Mouse (Mus musculus) brown adipose tissue, adult 24 weeks (tissue): ENCODE results near the gene Krt78. TPM values are rescaled to one million over a fixed set of nuclear protein-coding genes. Genes with fewer than 3 reads are reported as not detected.
"Not testable (repeated sequence)": the region's sequence is repeated elsewhere in the genome, so short reads cannot be mapped to it uniquely, and the experiment has no call there.

Source experiments
- H3K27ac ChIP-seq: fragments of 200-500 bp; replicated peaks from 2 replicates; pipeline ENCODE4 v1.5.1; 2012; ENCODE audit warnings: low read depth, mild to moderate bottlenecking, low read length
- H3K4me1 ChIP-seq: fragments of 200-500 bp; 2 replicates; pipeline ENCODE4 v1.6.1; 2012; ENCODE audit warnings: low read length, mixed read lengths; ENCODE audit not compliant: control insufficient read depth, insufficient read depth, insufficient read length
- H3K4me3 ChIP-seq: fragments of 200-500 bp; 2 replicates; pipeline ENCODE4 v1.5.1; 2012; ENCODE audit warnings: low read depth, mild to moderate bottlenecking, low read length, moderate library complexity; ENCODE audit not compliant: insufficient read depth
- polyA plus RNA-seq: library from polyadenylated mRNA; stranded (reverse); fragments of >200 nt; gene quantifications from 2 replicates; pipeline ENCODE4 v1.2.4, GENCODE M21; 2012; ENCODE audit not compliant: missing spikeins, insufficient read depth, insufficient read length

Krt78 gene
- not detected in 2 replicates for polyA plus RNA-seq

DNA sequence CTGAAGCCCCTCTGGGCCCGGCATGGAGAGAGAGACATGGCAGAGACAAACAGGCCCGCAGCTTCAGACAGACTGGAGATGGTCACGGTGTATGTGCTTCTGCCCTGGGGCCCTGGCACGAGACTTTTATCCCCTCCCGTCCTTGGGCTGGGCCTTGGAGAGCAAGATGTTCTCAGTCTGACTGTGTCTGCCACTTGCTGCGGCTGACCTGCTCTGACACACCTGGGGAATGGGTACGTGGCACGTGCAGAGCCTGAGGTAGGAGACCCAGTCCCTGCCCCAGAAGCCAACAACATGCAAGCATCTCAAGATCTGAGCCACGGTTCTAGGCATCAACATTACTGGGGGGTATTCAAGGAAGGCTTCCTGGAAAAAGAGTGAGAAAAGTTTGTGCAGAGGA is at the start of gene Krt78:
Gene Krt78, minus strand, starts transcription at position 101 of the 400 bp plus-strand sequence.
- Histone ChIP-seq H3K4me3 (no peak within 1 kb of the TSS), H3K27ac (no peak within 1 kb of the TSS), H3K4me1 (no peaks in the 10 kb centered on the region)

DNA sequence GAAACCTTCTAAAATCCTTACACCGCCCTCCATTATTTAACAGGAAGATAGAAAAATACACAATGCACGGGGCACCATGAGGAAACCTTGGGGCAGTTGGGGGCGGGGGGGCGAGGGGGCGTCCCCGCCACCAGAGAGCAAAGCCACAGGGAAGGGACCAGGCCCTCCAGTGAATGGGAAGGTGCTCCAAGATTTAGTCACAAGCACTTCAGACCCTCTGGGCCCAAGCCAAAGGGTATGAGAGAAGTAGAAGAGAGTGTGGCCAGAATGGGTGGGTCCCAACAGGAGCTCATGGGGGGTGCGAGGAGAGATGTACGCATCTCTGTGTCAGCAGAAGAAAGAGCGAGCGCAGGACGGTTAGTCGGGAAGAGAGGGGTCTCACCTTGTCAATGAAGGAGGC is 49.4 kb upstream of the Krt78 start:
- H3K27ac ChIP-seq, result no peak overlapping the region
- H3K4me1 ChIP-seq, result 0 out of 2 replicates have a peak, but pooled peaks cover 2% of the 10 kb centered on the region
- H3K4me3 ChIP-seq, result no peak overlapping the region

DNA sequence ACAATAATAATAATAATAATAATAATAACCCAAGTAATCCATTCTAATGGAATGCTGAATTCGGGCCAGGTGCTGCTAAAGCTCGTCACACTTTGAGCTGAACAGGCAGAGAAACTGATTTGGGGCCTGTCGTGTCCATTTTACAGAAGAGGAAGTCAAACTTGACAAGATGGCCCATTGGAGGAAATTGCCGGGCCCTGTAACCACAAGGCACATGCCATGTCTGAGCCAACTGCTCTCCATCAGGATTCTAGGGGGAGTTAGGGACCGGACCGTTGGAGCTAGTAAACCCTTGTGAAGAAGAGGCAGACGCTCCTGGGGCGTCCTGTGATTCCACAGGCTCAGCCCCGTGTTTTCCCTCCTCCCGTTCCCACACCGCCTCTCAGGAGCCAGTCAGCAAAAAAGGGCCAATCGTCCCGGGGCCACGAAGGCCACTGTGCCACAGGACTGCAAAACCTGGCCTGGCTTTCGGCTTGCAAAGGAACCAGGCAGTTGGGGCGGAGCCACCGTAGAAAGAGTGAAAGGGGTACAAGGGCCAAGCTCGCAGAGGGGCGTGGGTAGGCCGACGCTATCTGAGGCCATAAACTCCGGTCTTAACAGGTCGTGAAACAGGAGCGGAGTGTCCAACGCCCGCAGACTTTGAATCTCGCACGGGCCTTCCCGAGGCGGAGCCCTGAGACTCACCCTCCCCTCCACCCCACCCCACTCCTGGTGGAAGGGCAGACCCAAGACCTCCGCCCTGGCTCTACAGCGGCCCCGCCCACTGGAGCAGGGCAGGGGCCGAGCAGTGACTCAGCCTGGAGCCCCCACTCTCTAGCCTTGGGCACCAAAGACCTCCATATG is 48.8 kb upstream of the Krt78 start:
- Histone ChIP-seq H3K4me1 (0 out of 2 replicates have a peak, but pooled peaks cover 2% of the 10 kb centered on the region), H3K27ac (no peak overlapping the region)

DNA sequence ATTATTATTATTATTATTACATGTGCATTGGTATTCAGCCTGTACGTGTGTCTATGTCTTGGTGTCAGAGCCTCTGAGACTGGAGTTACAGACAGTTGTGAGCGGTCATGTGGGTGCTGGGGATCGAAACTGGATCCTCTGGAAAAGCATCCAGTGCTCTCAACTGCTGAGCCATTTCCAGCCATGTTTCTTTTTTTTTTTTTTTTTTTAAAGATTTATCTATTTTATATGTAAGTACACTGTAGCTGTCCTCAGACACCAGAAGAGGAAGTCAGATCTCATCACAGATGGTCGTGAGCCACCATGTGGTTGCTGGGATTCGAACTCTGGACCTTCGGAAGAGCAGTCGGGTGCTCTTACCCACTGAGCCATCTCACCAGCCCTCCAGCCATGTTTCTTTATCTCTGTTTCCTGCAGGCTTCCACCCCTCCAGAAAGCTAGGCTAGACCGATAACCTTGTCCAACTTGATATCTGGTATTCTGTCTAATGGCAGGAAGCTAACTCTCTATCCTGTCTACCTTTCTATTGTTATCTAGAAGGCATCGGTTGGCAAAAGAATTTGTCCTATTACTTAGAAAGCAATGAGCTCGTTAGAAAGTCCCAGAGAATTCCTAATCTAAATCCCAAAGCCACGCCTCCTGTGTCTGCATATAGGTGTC is 45.7 kb upstream of the Krt78 start:
- H3K27ac ChIP-seq, result no peak overlapping the region
- no peak overlapping the region for H3K4me3 ChIP-seq
- H3K4me1 ChIP-seq, result 0 out of 2 replicates have a peak, but pooled peaks cover 2% of the 10 kb centered on the region

More for the DNA sequence above, 48.8 kb upstream of the Krt78 start:
- H3K4me3 ChIP-seq, result peak overlapping the region; percentile 52

DNA sequence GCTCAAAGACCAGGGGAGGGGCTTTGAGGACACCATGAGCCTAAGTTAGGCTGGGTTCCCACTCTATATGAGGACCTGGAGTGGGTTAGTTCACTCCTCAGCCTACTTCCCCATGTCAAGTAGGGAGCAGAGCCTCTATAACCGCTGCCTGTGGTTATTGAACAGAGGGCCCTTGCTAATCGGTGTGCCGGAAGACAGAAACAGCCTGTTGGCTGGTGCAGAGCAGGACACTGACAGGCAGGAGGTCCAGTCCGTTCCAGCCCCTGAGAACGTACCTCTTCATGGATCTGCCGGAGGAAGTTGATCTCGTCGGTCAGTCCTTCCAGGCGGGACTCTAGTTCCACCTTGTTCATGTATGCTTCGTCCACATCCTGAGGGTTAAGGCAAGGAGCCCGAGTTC is 45.1 kb upstream of the Krt78 start:
- Histone ChIP-seq H3K4me1 (0 out of 2 replicates have a peak, but pooled peaks cover 2% of the 10 kb centered on the region), H3K4me3 (no peak overlapping the region), H3K27ac (no peak overlapping the region)

DNA sequence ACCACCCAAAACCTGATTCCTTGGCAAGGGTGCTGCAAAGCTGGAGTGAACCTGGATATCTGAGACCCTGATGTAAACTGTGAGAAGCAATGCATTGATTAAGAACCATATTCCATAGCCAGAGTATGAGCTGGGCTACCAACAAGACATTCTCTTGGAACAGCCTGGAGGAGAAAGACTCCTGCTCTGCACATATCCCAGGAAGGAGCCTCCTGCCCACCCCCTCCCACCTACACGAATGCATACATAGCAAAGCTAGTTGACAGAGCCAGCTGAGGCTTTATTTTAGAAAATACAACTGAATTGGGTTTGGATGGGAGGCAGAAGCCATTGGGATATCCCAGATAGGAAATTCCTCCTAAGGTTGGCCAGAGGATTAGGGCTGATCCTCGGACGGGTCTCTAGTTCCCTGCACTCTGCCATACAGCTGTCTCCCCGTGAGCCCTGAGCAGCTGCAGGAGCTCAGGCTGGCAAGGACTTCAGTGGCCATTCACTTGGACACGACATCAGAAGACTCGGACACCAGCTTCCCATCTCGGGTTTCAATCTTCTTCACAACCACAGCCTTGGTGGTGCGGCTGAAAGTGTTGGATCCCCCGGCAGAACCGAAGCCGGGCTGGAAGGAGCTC is 42.5 kb upstream of the Krt78 start:
- not testable (repeated sequence) for H3K4me1 ChIP-seq, H3K4me3 ChIP-seq, H3K27ac ChIP-seq

DNA sequence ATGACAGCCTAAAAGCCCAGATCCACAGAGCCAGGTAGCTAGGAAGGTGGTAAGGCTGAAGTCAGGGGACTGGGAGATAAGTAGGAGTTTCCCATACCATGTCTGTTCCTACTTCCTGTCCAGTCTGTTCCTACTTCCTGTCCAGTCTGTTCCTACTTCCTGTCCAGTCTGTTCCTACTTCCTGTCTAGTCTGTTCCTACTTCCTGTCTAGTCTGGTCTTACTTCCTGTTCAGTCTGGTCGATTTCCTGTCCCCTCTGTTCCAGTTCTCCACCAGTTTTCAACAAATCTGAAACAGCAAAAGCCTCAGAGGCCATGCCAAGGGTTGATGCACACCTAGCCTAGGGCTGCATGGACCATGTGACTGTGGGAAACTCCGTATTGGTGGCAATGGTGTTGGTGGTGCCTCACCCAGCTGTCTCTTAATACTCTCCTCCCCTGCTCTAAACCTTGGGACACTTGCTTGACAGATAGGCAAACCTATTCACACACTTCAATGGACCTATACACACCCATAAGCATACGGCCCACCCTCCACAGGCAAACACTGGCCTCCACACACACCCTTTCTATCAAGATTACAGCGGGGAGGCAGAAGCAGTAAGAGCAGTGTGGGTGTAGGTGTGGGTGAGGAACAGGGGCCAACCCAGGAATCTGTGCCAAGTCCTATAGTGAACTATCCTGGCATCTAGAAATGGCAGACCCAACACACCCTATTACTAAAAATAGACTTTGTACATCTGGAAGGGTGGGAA is 41.6 kb upstream of the Krt78 start:
- Histone ChIP-seq H3K4me3 (no peak overlapping the region), H3K4me1 (no peaks in the 10 kb centered on the region), H3K27ac (no peak overlapping the region)

DNA sequence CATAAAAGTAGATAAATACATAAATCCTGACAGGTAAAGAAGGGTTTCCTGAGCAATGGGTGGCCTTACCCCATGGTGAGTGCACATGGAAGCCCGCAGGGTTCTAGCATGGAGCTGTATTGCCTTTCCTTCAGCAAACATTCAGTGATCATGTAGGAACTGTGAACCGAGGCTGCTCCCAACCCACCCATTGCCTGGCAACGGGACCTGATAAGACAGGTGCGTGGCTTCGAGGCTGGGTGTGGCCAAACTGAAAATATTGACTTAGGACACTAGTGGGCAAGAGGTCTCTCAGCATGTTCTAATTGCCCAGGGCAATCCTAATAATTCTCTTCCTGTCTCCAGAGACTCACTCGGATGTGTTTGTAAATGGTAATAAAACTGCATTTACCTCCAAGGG is 40.3 kb upstream of the Krt78 start:
- no peak overlapping the region for H3K4me3 ChIP-seq
- no peak overlapping the region for H3K27ac ChIP-seq
- no peaks in the 10 kb centered on the region for H3K4me1 ChIP-seq

DNA sequence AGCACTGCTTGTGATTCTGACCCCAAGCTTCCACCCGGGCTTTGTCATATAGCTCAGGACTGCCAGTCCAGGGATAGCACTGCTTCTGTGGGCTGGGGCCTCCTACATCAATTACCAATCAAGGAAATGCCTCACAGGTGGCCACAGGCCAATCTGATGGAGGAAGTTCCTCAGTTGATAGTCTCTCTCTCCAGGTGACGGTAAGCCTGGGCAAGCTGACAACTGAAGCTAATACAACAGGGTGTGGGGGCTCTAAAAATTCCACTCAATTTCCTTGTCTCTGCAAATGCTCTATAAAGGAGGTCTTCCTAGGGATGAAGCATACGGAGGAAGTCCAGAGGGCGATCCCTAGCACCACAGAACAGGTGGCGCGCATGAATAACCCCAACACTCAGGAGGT is 36.9 kb upstream of the Krt78 start:
- Histone ChIP-seq H3K4me1 (no peaks in the 10 kb centered on the region), H3K27ac (no peak overlapping the region), H3K4me3 (no peak overlapping the region)

DNA sequence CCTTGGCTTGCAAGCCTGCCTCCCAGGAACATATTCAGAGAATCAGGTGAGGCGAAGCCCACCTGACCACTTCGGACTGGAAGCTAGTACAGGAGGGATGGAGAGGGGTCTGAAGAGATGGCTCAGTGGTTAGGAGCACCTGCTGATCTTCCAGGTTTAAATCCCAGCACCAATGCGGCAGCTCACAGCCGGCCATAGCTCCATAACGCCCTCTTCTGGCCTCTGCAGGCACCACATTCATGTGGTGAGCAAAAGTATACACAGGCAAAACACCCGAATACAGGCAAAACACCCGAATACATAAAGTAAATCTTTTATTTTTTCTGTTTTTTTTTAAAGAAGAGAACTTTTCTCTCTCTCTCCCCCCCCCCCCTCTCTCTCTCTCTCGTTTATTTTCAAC is 34.6 kb upstream of the Krt78 start:
- Histone ChIP-seq H3K27ac (no peak overlapping the region), H3K4me3 (no peak overlapping the region), H3K4me1 (no peaks in the 10 kb centered on the region)

DNA sequence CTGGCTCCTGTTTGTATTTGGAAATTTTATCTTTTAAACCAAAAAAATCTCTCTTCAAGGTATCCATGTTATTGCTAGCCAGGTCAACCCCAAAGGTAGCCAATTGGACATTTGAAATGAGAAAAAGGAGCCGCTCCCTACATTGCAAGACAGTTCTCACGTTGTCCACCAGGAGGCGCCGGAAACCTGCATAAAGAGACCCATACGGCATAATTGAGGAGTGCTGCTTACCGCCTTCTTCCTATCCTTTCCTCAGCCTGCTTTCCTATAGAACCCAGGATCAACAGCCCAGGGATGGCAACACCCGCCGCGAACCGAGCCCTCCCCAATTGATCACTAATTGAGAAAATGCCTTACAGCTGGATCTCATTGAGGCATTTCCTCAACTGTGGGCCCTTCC is 34.0 kb upstream of the Krt78 start:
- Histone ChIP-seq H3K4me3 (no peak overlapping the region), H3K4me1 (no peaks in the 10 kb centered on the region), H3K27ac (no peak overlapping the region)

DNA sequence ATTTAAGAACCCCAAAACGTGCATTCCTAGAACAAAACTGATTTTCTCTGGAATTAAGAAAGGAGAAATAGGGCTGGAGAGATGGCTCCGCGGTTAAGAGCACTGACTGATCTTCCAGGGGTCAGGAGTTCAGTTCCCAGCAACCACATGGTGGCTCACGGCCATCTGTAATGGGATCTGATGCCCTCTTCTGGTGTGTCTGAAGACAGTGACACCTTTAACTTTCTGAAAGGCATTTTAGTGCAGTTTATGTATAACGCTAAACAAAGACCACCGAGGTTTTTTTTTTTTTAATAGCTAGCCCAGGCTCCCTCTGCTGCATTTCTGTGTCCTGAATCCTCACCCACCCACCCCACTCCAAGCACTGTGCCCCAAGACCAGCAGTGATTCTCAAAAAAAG is 30.7 kb upstream of the Krt78 start:
- no peak overlapping the region for H3K4me3 ChIP-seq
- no peaks in the 10 kb centered on the region for H3K4me1 ChIP-seq
- H3K27ac ChIP-seq, result no peak overlapping the region

DNA sequence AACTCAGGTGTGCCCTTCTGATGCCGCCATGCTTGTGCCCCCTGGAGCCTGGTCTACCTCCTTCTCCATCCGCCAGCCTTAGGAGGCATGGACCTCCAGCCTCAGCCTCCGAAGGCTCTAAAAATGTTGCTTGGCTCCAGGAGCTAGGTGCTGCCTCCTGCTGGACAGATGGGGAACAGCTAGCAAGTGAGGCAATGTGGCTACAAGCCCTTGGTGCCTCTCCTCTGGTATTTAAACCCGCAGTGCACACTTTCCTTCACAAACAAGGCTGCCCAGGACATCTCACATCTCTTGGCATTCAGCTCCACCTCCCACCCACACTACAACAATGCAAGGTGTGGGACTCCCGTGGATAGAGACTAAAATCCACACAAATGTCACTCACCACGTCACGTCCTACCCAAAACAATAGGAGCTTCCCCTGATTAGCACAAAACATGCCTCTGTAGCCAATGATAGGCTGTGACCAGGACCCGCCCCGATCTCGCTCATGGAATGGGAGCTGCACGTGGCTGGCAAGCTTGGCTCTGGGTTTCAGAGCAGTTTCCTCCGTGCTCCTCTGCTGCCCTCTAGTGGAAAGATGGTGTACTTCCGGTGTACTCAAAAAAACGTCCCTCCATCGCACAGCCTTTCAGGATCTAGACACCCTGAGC is 30.0 kb upstream of the Krt78 start:
- no peaks in the 10 kb centered on the region for H3K4me1 ChIP-seq
- peak overlapping the region; percentile 24; the same call in 1 of the 2 replicates for H3K4me3 ChIP-seq
- H3K27ac ChIP-seq, result peak overlapping the region; percentile 64

DNA sequence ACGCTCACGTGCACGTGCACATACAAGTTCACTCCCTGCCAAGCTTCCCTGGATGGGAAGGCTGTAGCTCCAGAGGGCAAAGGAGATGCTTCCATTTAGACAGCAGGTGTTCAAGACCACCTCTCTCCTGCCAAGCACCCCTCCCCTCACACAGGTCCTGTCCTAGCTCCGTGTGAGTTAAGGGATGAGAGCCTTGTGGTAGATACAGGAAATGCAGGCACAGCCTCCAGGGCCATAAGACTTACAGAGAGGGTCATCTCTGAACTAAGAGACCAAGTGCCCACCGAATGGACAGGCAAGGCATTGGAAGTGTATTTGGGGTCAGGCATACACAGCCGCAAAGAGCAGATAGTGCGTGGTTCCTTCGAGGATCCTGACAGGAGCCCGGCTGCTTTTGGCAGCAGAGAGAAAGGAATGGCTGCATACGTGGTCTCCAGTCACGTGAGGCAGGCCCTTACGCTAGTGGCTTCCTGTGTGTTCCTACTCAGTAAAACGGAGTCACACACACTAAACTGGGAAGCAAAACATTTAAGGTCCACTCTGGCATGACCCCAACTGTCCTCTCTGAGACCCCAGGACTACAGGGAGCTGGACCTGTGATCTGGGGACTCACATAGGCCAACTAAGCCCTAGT is 29.3 kb upstream of the Krt78 start:
- no peak overlapping the region for H3K4me3 ChIP-seq
- H3K27ac ChIP-seq, result peak overlapping the region; percentile 64
- H3K4me1 ChIP-seq, result no peaks in the 10 kb centered on the region
